Mouse (Mus musculus) C2C12 (cell line): ENCODE measurements around the gene Tlr9.

Experiments
- CEBPB ChIP-seq: IDR thresholded peaks from one replicate; pipeline ENCODE4 v1.6.1; 2011; ENCODE audit warnings: low read depth, mild to moderate bottlenecking, control low read depth, moderate library complexity
- CTCF ChIP-seq: IDR thresholded peaks from one replicate; pipeline ENCODE4 v1.5.1; 2011; ENCODE audit not compliant: control insufficient read depth, insufficient read depth, insufficient read length
- FOSL1 ChIP-seq: IDR thresholded peaks from one replicate; pipeline ENCODE4 v1.8.0; 2011; ENCODE audit warnings: mild to moderate bottlenecking, low read length; ENCODE audit not compliant: poor library complexity, insufficient read depth, severe bottlenecking
- MAX ChIP-seq: IDR thresholded peaks from one replicate; pipeline ENCODE4 v1.6.1; 2011; ENCODE audit warnings: mild to moderate bottlenecking, control low read depth
- MYOD1 ChIP-seq: IDR thresholded peaks from one replicate; pipeline ENCODE4 v1.6.1; 2011; ENCODE audit warnings: low read depth; ENCODE audit not compliant: control insufficient read depth, insufficient read length
- USF1 ChIP-seq: IDR thresholded peaks from one replicate; pipeline ENCODE4 v1.6.1; 2011; ENCODE audit warnings: low read depth, mild to moderate bottlenecking, control low read depth, moderate library complexity

DNA sequence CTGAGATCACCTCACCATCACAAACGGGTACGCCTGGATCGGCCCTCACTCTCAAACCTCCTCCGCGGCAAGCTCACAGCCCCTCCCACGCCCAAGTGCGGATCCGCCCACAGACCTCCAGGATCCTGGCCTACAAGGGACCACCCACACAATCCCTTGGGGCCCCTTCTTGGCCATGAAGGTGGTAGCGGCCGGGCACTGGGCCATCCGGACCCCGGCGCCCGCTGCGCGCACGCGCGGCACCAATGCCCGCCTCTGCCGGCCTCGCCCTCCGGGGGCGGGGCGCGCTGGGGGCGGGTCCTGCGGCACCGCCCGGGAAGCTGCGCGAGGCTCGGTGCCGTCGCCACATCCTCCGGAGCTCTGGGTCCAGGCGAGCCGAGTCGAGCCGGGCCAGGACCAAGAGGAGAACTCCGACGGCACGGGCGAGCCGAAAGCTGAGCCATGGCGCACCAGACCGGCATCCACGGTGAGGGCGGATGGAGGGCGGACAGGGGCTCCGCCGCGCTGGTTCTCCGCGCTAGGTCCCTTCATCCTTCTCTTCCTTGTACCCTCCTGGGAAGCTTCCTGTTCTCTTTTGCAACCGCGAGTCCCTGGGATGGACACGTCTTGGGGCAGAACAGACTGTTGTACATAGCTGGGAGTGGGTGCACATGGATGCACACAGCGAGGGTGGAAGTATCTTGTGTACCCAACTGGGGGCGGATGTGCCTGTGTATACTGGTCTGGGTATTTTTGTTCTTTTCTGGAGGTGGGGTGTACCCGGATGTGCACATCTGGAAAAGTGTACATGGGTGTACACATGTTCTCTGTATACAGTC, 19.4 kb upstream of the Tlr9 start, which contains the start of gene Twf2:
- no peak for TF ChIP-seq MAX
- TF ChIP-seq MYOD1: no peak
- TF ChIP-seq CTCF: no peak
- no peak for TF ChIP-seq FOSL1
- no peak for TF ChIP-seq USF1
- no peak for TF ChIP-seq CEBPB
